Mouse (Mus musculus): ENCODE results near the gene Nmt1.

Gene Nmt1

DNA sequence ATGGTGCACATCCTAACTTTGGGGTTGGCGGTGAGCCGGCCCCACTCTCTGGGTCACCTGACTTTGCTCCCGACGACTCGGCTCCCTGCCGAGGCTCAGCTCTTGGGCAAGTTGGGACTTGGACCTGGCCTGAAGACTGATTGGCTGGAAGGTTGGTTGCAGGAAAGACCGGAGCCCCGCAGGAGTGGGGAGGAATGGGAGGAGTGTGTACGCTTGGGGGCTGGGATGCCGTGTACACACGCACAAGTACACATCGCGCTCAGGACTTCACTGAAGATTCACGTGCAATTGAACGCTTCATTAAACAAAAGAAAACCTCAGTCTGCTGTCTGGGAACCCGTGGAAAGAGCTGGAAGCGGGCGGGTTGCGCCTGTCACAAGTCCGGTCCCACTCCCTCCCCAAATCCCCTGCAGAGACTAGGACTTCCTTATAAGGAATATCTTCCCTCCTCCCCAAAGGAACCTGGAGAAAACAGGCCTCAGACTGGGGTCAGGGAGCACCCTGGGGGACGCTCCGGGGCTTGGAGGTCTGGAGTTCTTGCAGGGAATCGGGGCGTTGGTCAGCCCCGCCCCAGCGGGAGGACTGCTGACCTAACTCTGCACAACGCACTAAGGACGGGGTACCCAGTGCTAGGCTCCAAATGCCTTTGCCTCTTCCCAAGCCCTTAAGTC, 84.0 kb downstream of the Nmt1 start:
- DNase-seq = peak; percentile 92 to 94

DNA sequence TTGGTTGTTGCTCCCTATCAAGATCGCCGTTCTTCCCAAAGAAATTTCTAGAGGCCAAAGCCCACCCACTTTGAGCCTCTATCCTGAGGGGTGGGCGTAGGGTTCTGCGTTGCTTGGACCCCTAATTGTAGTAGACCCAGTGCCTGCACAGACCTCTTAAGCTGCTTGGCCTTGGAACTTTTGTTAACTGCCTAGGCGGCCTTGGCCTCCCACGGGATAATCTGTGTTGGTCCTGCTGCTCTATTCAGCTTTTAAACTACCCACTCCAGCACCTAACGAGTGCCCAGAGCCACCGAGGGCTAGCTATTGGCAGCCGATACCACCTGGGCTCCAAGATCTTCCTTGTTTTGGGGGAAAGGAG, 84.5 kb downstream of the Nmt1 start:
- no peak for DNase-seq

- DNase-seq = peak in 1 of 2 experiments; percentile 43
Measured at GRCm38 (mm10) chr11:103113005-103113404, 85.0 kb downstream of the Nmt1 start.

DNA sequence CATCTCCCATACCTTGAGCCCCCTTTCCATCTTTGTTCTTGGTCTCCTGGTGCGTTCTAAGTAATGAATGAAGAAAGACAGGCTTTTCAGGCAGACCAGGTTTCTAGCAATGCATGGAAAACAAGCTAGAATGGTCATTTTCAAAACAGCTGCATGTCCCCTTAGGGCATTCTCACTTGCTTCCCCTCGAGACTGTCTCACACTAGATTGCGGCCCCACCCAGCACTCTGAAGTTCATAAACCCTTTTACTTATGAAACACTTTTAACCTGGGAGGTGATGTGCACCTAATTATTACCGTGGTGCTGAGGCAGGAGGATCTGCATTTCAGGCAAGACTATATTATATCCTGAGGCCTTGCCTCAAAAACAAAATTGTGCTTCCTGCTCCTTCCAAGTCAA, 85.8 kb downstream of the Nmt1 start:
- no peak for DNase-seq

GRCm38 (mm10) chr11:103114270-103114943, 86.4 kb downstream of the Nmt1 start:
- DNase-seq = no peak

GRCm38 (mm10) chr11:103115163-103116007, 87.4 kb downstream of the Nmt1 start:
- peak; percentile 87 to 91 for DNase-seq

- DNase-seq = peak; percentile 99 to 100
Measured at GRCm38 (mm10) chr11:103116008-103116818, 88.2 kb downstream of the Nmt1 start, which contains the start of gene Hexim1. Gene Hexim1, plus strand, starts transcription at chr11:103116231.

- peak; percentile 80 to 87 for DNase-seq
Measured at GRCm38 (mm10) chr11:103116959-103117590, 89.1 kb downstream of the Nmt1 start.

DNA sequence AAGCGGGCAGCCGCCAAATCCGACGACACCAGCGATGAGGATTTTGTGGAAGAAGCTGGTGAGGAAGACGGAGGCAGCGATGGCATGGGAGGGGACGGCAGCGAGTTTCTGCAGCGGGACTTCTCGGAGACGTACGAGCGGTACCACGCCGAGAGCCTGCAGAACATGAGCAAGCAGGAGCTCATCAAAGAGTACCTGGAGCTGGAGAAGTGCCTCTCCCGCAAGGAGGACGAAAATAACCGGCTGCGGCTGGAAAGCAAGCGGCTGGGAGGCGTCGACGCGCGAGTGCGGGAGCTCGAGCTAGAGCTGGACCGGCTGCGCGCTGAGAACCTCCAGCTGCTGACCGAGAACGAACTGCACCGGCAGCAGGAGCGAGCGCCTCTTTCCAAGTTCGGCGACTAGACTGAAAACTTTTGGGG, 89.6 kb downstream of the Nmt1 start:
- peak; percentile 45 to 67 for DNase-seq
